Mouse (Mus musculus) ES-E14 (cell line): ENCODE measurements around the gene Cyb5d1.

Source experiments
- CHD2 ChIP-seq: IDR thresholded peaks from 2 replicates; pipeline ENCODE4 v1.6.1; 2014; ENCODE audit warnings: mild to moderate bottlenecking, low read depth, low read length, inconsistent platforms
- HCFC1 ChIP-seq: IDR thresholded peaks from 2 replicates; pipeline ENCODE4 v1.6.1; 2012; ENCODE audit warnings: low read length, inconsistent platforms, borderline replicate concordance; ENCODE audit not compliant: insufficient read depth
- MAFK ChIP-seq: IDR thresholded peaks from 2 replicates; pipeline ENCODE4 v1.6.1; 2014; ENCODE audit warnings: mild to moderate bottlenecking, low read depth, low read length, inconsistent platforms; ENCODE audit not compliant: insufficient read depth
- ZC3H11A ChIP-seq: IDR thresholded peaks from 2 replicates; pipeline ENCODE4 v1.6.1; 2012; ENCODE audit warnings: low read depth, mild to moderate bottlenecking, inconsistent platforms, low read length, borderline replicate concordance

DNA sequence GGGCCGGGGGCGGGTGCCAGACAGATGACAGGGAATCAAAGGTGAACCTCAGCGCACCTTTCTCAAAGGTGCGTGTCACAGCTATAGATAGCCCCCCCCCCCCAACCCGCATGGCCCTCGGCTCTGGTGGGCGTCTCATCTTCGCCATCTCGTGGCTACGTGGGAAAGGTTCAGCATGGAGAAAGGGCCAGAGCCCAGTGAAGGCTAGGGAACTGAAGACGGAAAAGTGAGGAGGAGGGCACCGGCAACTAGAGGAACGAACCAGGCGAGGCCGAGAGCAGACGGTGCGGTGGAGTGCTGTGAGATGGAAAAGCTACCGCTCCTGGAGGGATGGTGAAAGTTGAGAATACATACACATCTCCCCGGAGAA is 24.0 kb upstream of the Cyb5d1 start:
- no peak for TF ChIP-seq HCFC1
- TF ChIP-seq MAFK = no peak
- no peak for TF ChIP-seq ZC3H11A
- TF ChIP-seq CHD2 = no peak
